Mouse (Mus musculus): ENCODE measurements around the gene Gm8926.
"Not testable (repeated sequence)": the region's sequence is repeated elsewhere in the genome, so short reads cannot be mapped to it uniquely, and the experiment has no call there.

The Gm8926 gene

DNA sequence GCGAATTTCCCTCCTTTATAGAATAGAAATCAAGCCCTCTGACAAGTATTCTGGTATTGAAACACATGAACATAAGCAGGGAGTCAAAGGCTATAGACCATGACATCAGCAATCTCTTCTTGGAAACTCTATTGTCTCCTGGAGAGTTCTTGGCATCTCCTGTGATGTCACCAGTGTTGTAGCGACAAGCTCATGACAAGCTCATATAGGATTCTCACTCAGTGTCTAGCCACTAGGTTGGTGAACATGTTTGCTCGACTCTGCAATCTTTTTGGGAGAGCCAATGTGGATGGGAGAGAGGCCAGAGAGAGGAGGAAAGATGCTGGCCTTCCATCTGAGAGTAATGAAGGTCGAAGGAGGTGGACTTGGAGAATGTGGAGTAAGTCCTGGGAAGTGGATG lies at the start of gene Gm8926:
Gm8926 (plus strand) TSS at position 301 of the 400 bp plus-strand sequence.
- not testable (repeated sequence) for DNase-seq
